Mouse (Mus musculus): ENCODE results near the gene Cacna1c.

DNA sequence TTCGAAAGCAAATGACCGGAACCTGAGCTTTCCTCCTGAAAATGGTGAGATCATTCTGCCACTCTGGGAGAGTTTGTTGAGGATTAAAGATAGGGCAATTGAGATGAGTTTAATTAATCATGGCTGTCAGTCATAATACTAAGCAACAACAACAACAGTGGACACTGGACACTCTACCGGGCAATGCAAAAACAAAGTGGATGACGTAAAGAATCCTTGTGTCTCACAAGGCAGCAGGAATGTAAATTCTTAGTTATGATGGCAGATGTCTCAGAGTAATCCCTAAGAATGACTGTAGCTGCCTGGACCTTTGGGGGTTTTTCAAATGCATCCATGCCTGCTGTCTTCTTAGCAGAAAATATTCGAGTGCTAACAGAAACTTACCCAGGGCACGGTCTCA, 471.8 kb downstream of the Cacna1c start:
- TF ChIP-seq CTCF (IDR thresholded peaks at IDR 0.05; ENCODE audit: low read depth, low read length) (no peak), EP300 (IDR thresholded peaks at IDR 0.05; ENCODE audit: insufficient read depth, low read depth, low read length) (no peak), POLR2A (IDR thresholded peaks at IDR 0.05; ENCODE audit: insufficient read depth, low read length) (no peak)

All from ES-Bruce4 (cell line).